Mouse (Mus musculus): ENCODE measurements around the gene Serac1. TPM values are rescaled to one million over a fixed set of nuclear protein-coding genes. Genes with fewer than 3 reads are reported as not detected.

Serac1 gene
- polyA plus RNA-seq, 1 experiment, result 27.3 TPM

DNA sequence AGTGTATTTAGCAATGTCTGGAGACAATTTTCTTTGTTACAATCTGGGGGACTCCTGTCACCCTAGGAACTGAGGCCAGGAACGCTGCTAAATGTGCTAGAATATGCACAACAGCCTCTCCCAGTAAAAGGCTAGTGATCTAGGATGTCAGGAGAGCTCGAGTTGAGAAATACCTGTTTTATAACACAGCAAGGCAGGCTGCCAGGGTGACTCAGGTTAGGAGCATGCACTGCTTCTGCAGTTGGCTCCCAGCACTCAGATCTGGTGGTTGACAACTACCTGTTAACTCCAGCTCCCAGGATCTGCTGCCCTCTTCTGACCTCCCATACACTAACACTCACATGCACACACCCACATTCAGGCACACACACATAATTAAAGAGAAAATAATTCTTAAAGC lies 13.5 kb downstream of the Serac1 start:
- no peak for DNase-seq (ENCODE audit: low read depth)
- TF ChIP-seq CTCF (IDR thresholded peaks at IDR 0.05; ENCODE audit: borderline replicate concordance, extremely low read depth, insufficient read depth, insufficient read length), result no peak
- no peak for TF ChIP-seq POLR2A (IDR thresholded peaks at IDR 0.05; ENCODE audit: borderline replicate concordance, extremely low read depth, insufficient read depth, insufficient read length, poor library complexity, severe bottlenecking)

DNA sequence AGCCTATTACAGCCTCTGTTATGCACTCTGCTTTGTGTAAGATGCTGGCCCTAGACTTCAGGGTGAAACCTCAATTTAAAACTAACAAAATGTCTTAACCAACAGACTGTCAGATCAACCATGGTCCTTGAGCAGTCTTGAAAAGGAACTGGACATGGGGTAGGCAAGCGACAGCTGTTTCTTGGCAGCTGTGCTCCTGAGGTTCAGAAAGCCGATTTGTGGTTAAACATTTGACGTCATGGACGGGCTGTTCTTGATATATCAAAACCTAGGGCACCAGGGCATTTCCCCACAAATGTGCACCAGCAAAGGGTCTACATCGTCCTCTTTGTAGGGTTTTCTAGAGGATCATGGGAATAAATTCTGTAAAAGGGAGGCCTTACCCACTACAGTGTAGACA lies 16.0 kb downstream of the Serac1 start:
- no peak for DNase-seq (ENCODE audit: low read depth)
- TF ChIP-seq CTCF (IDR thresholded peaks at IDR 0.05; ENCODE audit: borderline replicate concordance, extremely low read depth, insufficient read depth, insufficient read length) (no peak), POLR2A (IDR thresholded peaks at IDR 0.05; ENCODE audit: borderline replicate concordance, extremely low read depth, insufficient read depth, insufficient read length, poor library complexity, severe bottlenecking) (no peak)

DNA sequence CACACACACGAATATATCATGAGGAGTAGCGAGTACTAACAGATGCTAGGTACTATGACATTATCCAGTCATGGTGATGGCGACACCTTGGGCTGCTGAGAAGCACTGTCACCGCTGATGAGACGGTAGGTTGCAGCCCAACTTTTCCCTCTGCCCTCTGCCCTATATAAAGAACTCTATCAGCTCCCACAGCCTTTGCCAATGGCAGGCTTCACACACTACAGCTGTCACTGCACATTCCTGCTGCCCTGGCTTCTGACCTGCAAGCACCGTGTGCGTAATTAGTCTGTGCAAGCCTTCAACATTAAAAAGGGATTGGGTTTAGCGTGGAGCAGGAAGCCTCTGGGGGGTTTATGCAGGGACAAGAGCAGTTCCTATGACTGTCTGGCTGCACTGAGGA lies 16.7 kb downstream of the Serac1 start:
- no peak for DNase-seq (ENCODE audit: low read depth)
- TF ChIP-seq CTCF (IDR thresholded peaks at IDR 0.05; ENCODE audit: borderline replicate concordance, extremely low read depth, insufficient read depth, insufficient read length), result no peak
- TF ChIP-seq POLR2A (IDR thresholded peaks at IDR 0.05; ENCODE audit: borderline replicate concordance, extremely low read depth, insufficient read depth, insufficient read length, poor library complexity, severe bottlenecking), result no peak

DNA sequence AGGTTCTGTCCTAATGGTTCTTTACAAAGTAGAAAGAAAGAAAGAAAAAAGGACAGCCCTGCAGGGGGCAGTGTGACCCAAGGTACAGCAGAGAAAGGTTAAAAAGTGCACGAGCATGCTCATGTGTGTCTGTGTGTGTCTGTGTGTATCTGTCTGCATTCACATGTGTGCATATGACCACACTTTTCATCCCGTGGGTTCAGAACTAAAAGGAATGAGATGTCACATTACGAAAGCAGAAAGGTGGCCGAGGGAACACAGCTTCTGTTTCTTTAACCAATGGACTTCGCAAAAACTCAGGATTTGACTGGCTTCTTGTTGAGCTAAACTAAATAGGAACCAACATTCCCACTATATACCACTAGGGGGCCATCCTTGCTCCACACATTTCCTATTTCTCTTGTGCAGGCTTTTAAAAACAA lies 24.6 kb downstream of the Serac1 start:
- DNase-seq (ENCODE audit: low read depth), result peak; percentile 78
- TF ChIP-seq POLR2A (IDR thresholded peaks at IDR 0.05; ENCODE audit: borderline replicate concordance, extremely low read depth, insufficient read depth, insufficient read length, poor library complexity, severe bottlenecking) (no peak), CTCF (IDR thresholded peaks at IDR 0.05; ENCODE audit: borderline replicate concordance, extremely low read depth, insufficient read depth, insufficient read length) (peak; percentile 33)

DNA sequence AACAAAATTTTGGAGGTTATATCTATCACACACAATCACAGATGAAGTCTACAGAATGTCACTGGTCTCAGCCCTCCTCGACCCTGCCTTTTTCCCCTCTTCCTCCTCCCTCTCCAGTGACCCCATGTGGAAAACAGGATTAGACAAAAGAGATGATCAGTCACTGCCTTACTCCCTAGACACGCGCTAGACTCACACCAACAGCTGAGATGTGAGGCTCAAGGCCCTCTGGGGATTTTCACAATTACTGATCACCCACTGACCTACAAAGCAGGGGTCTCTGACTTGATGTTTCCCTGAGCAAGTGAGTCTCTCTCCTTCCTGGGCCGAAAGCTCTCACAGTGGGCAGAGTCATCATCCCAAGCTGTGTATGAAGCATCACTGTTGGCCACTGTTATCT lies 26.7 kb downstream of the Serac1 start:
- DNase-seq (ENCODE audit: low read depth), result no peak
- TF ChIP-seq POLR2A (IDR thresholded peaks at IDR 0.05; ENCODE audit: borderline replicate concordance, extremely low read depth, insufficient read depth, insufficient read length, poor library complexity, severe bottlenecking) (no peak), CTCF (IDR thresholded peaks at IDR 0.05; ENCODE audit: borderline replicate concordance, extremely low read depth, insufficient read depth, insufficient read length) (no peak)

DNA sequence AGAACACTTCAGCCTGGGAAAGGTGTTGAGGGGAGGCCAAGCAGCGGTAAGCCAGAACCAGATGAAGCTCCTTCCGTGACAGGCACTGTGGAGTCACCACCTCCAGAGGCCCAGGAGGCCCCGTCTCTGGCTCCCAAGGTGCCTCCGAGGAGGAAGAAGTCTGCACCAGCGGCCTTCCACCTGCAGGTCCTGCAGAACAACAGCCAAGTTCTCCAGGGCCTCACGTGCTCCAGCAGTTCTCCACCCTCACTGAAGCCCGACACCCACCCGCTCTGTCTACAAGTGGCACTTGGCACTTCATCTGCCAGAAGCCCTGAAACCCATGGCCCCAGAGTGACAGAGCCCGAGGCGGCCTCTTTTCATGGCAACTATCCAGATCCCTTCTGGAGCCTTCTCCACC lies 42.0 kb downstream of the Serac1 start:
- DNase-seq (ENCODE audit: low read depth), result no peak
- TF ChIP-seq CTCF (IDR thresholded peaks at IDR 0.05; ENCODE audit: borderline replicate concordance, extremely low read depth, insufficient read depth, insufficient read length) (no peak), POLR2A (IDR thresholded peaks at IDR 0.05; ENCODE audit: borderline replicate concordance, extremely low read depth, insufficient read depth, insufficient read length, poor library complexity, severe bottlenecking) (no peak)

DNA sequence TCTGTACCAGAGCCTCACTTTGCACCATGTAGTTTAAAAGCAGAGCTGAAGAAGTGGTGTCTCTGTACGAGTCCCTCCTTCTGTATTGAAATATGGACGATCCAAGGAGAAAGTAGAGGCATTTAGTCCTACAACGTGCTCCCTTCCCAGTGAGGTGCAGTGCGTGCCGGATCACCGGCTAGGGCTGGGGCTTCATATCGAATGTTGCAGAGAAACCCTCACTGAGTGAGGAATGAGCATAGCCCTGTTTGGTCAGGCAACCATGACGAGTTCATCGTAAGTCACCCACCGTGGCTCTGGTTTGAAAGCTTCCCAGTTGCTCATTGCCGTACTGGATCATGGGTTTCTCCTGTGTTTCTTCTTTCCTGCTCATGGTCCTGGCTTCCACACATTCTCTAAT lies 42.7 kb downstream of the Serac1 start:
- TF ChIP-seq POLR2A (IDR thresholded peaks at IDR 0.05; ENCODE audit: borderline replicate concordance, extremely low read depth, insufficient read depth, insufficient read length, poor library complexity, severe bottlenecking) (no peak), CTCF (IDR thresholded peaks at IDR 0.05; ENCODE audit: borderline replicate concordance, extremely low read depth, insufficient read depth, insufficient read length) (no peak)

DNA sequence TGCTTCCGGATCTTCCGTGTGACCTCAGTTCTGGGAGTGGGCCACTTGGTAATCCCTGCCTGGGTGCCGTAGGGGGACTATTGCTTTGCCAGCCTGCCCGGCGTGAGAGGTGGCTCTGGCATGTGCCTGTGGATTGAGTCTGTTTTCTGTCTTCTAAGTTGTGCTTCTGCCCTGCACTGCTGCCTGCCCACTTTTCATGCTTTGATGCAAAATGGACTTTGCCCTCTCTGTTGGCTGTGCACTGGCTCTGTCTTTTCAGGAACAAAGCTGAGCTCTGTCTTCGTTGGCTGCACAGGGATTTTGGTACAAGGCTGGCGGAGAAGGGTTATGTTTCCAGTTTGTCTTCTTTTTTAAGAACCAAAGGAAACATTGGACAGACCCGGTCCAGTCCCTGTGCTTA lies 43.1 kb downstream of the Serac1 start:
- DNase-seq (ENCODE audit: low read depth), result no peak
- TF ChIP-seq POLR2A (IDR thresholded peaks at IDR 0.05; ENCODE audit: borderline replicate concordance, extremely low read depth, insufficient read depth, insufficient read length, poor library complexity, severe bottlenecking) (no peak), CTCF (IDR thresholded peaks at IDR 0.05; ENCODE audit: borderline replicate concordance, extremely low read depth, insufficient read depth, insufficient read length) (no peak)

More for the DNA sequence above, 42.7 kb downstream of the Serac1 start:
- DNase-seq (ENCODE audit: low read depth), result no peak

DNA sequence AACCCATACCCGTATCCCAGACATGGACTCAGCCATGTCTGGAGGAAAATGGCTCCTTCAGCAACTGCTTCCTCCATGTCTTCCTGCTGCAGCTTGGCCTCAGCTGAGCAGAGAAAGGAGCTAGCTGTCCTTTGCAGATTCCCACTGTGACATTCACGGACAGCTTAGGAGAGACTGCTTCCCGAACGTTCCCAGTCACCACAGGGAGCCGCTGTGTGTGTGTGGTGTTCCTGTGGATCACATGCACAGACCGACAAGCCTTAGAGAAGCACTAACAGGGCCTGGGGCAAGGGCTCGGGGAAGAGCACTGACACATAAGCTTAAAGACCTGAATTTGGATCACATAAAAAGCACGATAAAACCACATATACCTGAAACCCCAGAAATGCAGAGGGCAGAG lies 43.9 kb downstream of the Serac1 start:
- TF ChIP-seq CTCF (IDR thresholded peaks at IDR 0.05; ENCODE audit: borderline replicate concordance, extremely low read depth, insufficient read depth, insufficient read length), result no peak
- TF ChIP-seq POLR2A (IDR thresholded peaks at IDR 0.05; ENCODE audit: borderline replicate concordance, extremely low read depth, insufficient read depth, insufficient read length, poor library complexity, severe bottlenecking), result no peak
- peak; percentile 19 for DNase-seq (ENCODE audit: low read depth)

DNA sequence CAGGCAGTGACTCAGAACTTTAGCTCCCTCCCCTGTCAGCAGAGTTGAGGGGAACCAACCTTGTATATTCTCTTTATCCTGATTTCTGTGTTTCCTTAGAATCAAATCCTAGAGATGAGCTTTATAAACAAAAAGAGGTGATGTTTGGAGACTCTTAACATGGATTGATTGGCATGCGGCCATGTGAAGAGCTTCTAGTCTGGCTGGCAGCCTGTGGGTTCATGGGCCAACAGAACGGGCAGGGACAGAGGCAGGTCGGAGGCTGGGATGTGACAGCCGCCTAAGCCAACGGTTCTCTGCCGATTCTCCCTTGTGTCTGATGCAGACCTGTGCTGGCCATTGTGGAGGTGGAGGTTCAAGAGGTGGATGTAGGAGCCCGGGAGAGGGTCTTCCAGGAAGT lies 53.7 kb downstream of the Serac1 start:
- TF ChIP-seq POLR2A (IDR thresholded peaks at IDR 0.05; ENCODE audit: borderline replicate concordance, extremely low read depth, insufficient read depth, insufficient read length, poor library complexity, severe bottlenecking), result no peak
- no peak for TF ChIP-seq CTCF (IDR thresholded peaks at IDR 0.05; ENCODE audit: borderline replicate concordance, extremely low read depth, insufficient read depth, insufficient read length)
- DNase-seq (ENCODE audit: low read depth), result no peak

DNA sequence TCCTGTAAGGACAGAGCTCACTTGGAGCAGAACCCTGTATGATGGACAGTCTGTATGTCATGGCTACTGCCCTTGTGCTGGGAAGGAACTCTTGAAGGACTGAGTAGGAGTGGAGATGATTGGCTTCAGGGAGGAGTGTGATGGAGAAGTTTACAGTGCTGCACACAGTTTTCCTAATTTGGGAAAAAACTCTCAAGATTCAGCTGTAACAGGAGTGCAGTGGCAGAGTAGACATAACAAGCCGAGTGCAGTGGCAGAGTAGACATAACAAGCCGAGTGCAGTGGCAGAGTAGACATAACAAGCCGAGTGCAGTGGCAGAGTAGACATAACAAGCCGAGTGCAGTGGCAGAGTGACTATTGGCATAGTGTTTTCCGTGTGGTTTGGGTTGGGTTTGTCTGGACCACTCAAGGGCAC lies 58.2 kb downstream of the Serac1 start:
- DNase-seq (ENCODE audit: low read depth), result peak; percentile 48

DNA sequence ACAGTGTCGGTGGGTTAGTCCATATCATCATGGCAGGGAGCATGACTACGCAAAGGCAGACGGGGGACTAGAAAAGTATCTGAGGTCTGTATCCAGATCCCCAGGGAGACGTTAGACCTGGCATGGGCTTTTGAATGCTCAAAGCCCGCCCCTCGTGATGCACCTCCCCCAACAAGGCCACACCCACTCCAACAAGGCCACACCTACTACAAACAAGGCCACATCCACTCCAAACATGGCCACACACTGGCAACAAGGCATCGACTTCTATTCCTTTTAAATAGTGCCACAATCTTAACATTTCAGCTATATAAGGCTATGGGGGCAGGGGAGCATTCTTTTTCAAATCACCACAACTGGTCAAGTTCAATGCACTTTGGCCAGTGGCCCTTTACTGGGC lies 58.9 kb downstream of the Serac1 start:
- no peak for DNase-seq (ENCODE audit: low read depth)

DNA sequence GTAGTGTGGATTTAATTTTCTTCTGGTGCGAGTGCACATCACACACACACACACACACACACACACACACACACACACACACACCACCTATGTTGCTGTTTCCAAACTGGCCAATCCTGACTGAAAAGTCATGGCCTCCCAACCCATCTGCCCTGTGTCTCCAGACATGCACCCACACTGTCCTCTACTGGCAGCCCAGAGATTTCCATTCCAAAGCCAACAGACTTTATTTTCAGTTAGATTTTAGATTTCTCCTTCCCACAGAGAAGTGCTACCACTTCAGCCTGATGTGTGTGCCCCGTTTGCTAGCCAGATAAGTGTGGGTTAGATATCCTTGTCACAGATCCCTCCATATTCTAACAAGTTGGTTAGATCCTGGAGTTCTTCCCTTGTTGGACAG lies 59.8 kb downstream of the Serac1 start:
- DNase-seq (ENCODE audit: low read depth), result no peak
- TF ChIP-seq POLR2A (IDR thresholded peaks at IDR 0.05; ENCODE audit: borderline replicate concordance, extremely low read depth, insufficient read depth, insufficient read length, poor library complexity, severe bottlenecking) (no peak), CTCF (IDR thresholded peaks at IDR 0.05; ENCODE audit: borderline replicate concordance, extremely low read depth, insufficient read depth, insufficient read length) (peak; percentile 57; the same call in 1 of the 2 replicates)

More for the DNA sequence above, 58.9 kb downstream of the Serac1 start:
- TF ChIP-seq CTCF (IDR thresholded peaks at IDR 0.05; ENCODE audit: borderline replicate concordance, extremely low read depth, insufficient read depth, insufficient read length), result no peak
- TF ChIP-seq POLR2A (IDR thresholded peaks at IDR 0.05; ENCODE audit: borderline replicate concordance, extremely low read depth, insufficient read depth, insufficient read length, poor library complexity, severe bottlenecking), result no peak
